Mouse (Mus musculus): Measurements from ENCODE around the gene Olfml3. TPM values are rescaled to one million over a fixed set of nuclear protein-coding genes. Genes with fewer than 3 reads are reported as not detected.

Gene Olfml3
- total and polyA plus RNA-seq, 2 experiments from 2014 or later = 10.1 to 10.8 TPM

- no peak overlapping the region for H3K4me2 ChIP-seq (ENCODE audit: low read depth, low read length)
- H3K27me3 ChIP-seq (ENCODE audit: insufficient read depth, low read length) = no peaks in the 10 kb centered on the region
- ATAC-seq = no peak
- H3K27ac ChIP-seq = no peak overlapping the region
- no peaks in the 10 kb centered on the region for H3K4me1 ChIP-seq (ENCODE audit: insufficient read depth, low read length)
- H3K36me3 ChIP-seq (ENCODE audit: insufficient read depth, low read length) = no peaks in the 10 kb centered on the region
- WGBS = 91% methylated on average over 5 of the region's 5 CpGs
- no peak for TF ChIP-seq CTCF (IDR thresholded peaks at IDR 0.05; ENCODE audit: low read depth)
- no peaks in the 10 kb centered on the region for H3K9me3 ChIP-seq (ENCODE audit: low read length)
- no peak for DNase-seq (ENCODE audit: low spot score)
- no peak overlapping the region for H3K4me3 ChIP-seq (ENCODE audit: low read length)
- no peak overlapping the region for H3K9ac ChIP-seq (replicated peaks; ENCODE audit: low read length)
Observed at GRCm38 (mm10) chr3:103709470-103710040, 28.2 kb downstream of the Olfml3 start.

- ATAC-seq = no peak
- 83% methylated on average over 12 of the region's 12 CpGs for WGBS
- no peaks in the 10 kb centered on the region for H3K9me3 ChIP-seq (ENCODE audit: low read length)
- no peaks in the 10 kb centered on the region for H3K4me1 ChIP-seq (ENCODE audit: insufficient read depth, low read length)
- no peak for DNase-seq (ENCODE audit: low spot score)
- no peak overlapping the region for H3K27ac ChIP-seq
- no peak overlapping the region for H3K4me2 ChIP-seq (ENCODE audit: low read depth, low read length)
- H3K4me3 ChIP-seq (ENCODE audit: low read length) = no peak overlapping the region
- no peaks in the 10 kb centered on the region for H3K27me3 ChIP-seq (ENCODE audit: insufficient read depth, low read length)
- H3K36me3 ChIP-seq (ENCODE audit: insufficient read depth, low read length) = no peaks in the 10 kb centered on the region
- no peak overlapping the region for H3K9ac ChIP-seq (replicated peaks; ENCODE audit: low read length)
- TF ChIP-seq CTCF (IDR thresholded peaks at IDR 0.05; ENCODE audit: low read depth) = no peak
Observed at GRCm38 (mm10) chr3:103705426-103705825, 32.4 kb downstream of the Olfml3 start.

GRCm38 (mm10) chr3:103704661-103705060 is 33.1 kb downstream of the Olfml3 start:
- no peak overlapping the region for H3K9ac ChIP-seq (replicated peaks; ENCODE audit: low read length)
- no peak for ATAC-seq
- no peak overlapping the region for H3K4me3 ChIP-seq (ENCODE audit: low read length)
- H3K4me1 ChIP-seq (ENCODE audit: insufficient read depth, low read length) = no peaks in the 10 kb centered on the region
- no peaks in the 10 kb centered on the region for H3K9me3 ChIP-seq (ENCODE audit: low read length)
- no peaks in the 10 kb centered on the region for H3K36me3 ChIP-seq (ENCODE audit: insufficient read depth, low read length)
- H3K27me3 ChIP-seq (ENCODE audit: insufficient read depth, low read length) = no peaks in the 10 kb centered on the region
- TF ChIP-seq CTCF (IDR thresholded peaks at IDR 0.05; ENCODE audit: low read depth) = no peak
- H3K4me2 ChIP-seq (ENCODE audit: low read depth, low read length) = no peak overlapping the region
- DNase-seq (ENCODE audit: low spot score) = peak; percentile 28
- 59% methylated on average over 6 of the region's 6 CpGs for WGBS
- H3K27ac ChIP-seq = no peak overlapping the region

GRCm38 (mm10) chr3:103696388-103696925 is 41.3 kb downstream of the Olfml3 start:
- no peak overlapping the region for H3K9ac ChIP-seq (replicated peaks; ENCODE audit: low read length)
- H3K27ac ChIP-seq = no peak overlapping the region
- no peaks in the 10 kb centered on the region for H3K36me3 ChIP-seq (ENCODE audit: insufficient read depth, low read length)
- H3K4me1 ChIP-seq (ENCODE audit: insufficient read depth, low read length) = no peaks in the 10 kb centered on the region
- H3K27me3 ChIP-seq (ENCODE audit: insufficient read depth, low read length) = no peaks in the 10 kb centered on the region
- H3K9me3 ChIP-seq (ENCODE audit: low read length) = no peaks in the 10 kb centered on the region
- TF ChIP-seq CTCF (IDR thresholded peaks at IDR 0.05; ENCODE audit: low read depth) = no peak
- no peak for DNase-seq (ENCODE audit: low spot score)
- no peak overlapping the region for H3K4me3 ChIP-seq (ENCODE audit: low read length)
- 86% methylated on average over 1 of the region's 1 CpGs for WGBS
- no peak for ATAC-seq
- H3K4me2 ChIP-seq (ENCODE audit: low read depth, low read length) = no peak overlapping the region

GRCm38 (mm10) chr3:103695556-103695955 is 42.2 kb downstream of the Olfml3 start:
- H3K9me3 ChIP-seq (ENCODE audit: low read length) = no peaks in the 10 kb centered on the region
- 62% methylated on average over 3 of the region's 3 CpGs for WGBS
- H3K27ac ChIP-seq = no peak overlapping the region
- H3K27me3 ChIP-seq (ENCODE audit: insufficient read depth, low read length) = no peaks in the 10 kb centered on the region
- DNase-seq (ENCODE audit: low spot score) = no peak
- no peak overlapping the region for H3K4me3 ChIP-seq (ENCODE audit: low read length)
- H3K9ac ChIP-seq (replicated peaks; ENCODE audit: low read length) = no peak overlapping the region
- no peak overlapping the region for H3K4me2 ChIP-seq (ENCODE audit: low read depth, low read length)
- ATAC-seq = no peak
- TF ChIP-seq CTCF (IDR thresholded peaks at IDR 0.05; ENCODE audit: low read depth) = no peak
- no peaks in the 10 kb centered on the region for H3K4me1 ChIP-seq (ENCODE audit: insufficient read depth, low read length)
- H3K36me3 ChIP-seq (ENCODE audit: insufficient read depth, low read length) = no peaks in the 10 kb centered on the region

- H3K27ac ChIP-seq = no peak overlapping the region
- H3K4me3 ChIP-seq (ENCODE audit: low read length) = no peak overlapping the region
- H3K9me3 ChIP-seq (ENCODE audit: low read length) = no peaks in the 10 kb centered on the region
- H3K36me3 ChIP-seq (ENCODE audit: insufficient read depth, low read length) = no peaks in the 10 kb centered on the region
- peak; percentile 32 for TF ChIP-seq CTCF (IDR thresholded peaks at IDR 0.05; ENCODE audit: low read depth)
- no peak overlapping the region for H3K4me2 ChIP-seq (ENCODE audit: low read depth, low read length)
- H3K9ac ChIP-seq (replicated peaks; ENCODE audit: low read length) = no peak overlapping the region
- no peaks in the 10 kb centered on the region for H3K4me1 ChIP-seq (ENCODE audit: insufficient read depth, low read length)
- ATAC-seq (no peak), DNase-seq (ENCODE audit: low spot score) (peak; percentile 10)
- H3K27me3 ChIP-seq (ENCODE audit: insufficient read depth, low read length) = no peaks in the 10 kb centered on the region
- WGBS = 85% methylated on average over 3 of the region's 3 CpGs
Observed at GRCm38 (mm10) chr3:103690506-103690905, 47.3 kb downstream of the Olfml3 start.

GRCm38 (mm10) chr3:103689043-103689442 is 48.8 kb downstream of the Olfml3 start:
- Histone ChIP-seq H3K9me3 (ENCODE audit: low read length) (no peaks in the 10 kb centered on the region), H3K27ac (no peak overlapping the region), H3K36me3 (ENCODE audit: insufficient read depth, low read length) (no peaks in the 10 kb centered on the region), H3K4me1 (ENCODE audit: insufficient read depth, low read length) (no peaks in the 10 kb centered on the region), H3K27me3 (ENCODE audit: insufficient read depth, low read length) (no peaks in the 10 kb centered on the region), H3K4me2 (ENCODE audit: low read depth, low read length) (no peak overlapping the region), H3K9ac (replicated peaks; ENCODE audit: low read length) (no peak overlapping the region), H3K4me3 (ENCODE audit: low read length) (no peak overlapping the region)
- no peak for ATAC-seq
- DNase-seq (ENCODE audit: low spot score) = no peak
- WGBS = 81% methylated on average over 1 of the region's 1 CpGs
- no peak for TF ChIP-seq CTCF (IDR thresholded peaks at IDR 0.05; ENCODE audit: low read depth)

Data from hindbrain, postnatal 0 days (tissue).